Mouse (Mus musculus): ENCODE measurements around the gene Sfta2.

Sfta2 gene

DNA sequence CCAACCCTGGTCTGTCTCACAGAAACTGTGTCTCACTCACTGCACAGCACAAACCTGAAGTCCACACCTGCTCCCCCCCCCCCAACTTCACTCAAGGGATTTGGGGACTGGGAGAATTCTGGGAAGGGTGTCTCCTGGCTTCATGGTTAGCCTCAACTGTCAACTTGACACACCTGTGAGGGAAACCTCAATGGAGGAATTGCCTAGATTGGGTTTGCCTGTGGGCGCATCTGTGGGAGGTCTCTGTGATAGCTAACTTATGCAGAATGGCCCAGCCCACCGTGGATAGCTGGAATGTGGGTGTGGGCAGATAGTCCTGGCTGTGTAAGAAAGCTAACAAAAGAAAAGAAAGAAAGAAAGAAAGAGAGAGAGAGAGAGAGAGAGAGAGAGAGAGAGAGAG is at the start of gene Sfta2:
Sfta2 (plus strand) TSS at position 301 of the 400 bp plus-strand sequence.
- in situ Hi-C loops (cut with MboI, MseI), result no loop called here

GRCm38 (mm10) chr17:35551881-35552414 is 49.4 kb upstream of the Sfta2 start, which contains the start of gene Cdsn:
TSS of gene Cdsn (plus strand) at chr17:35552128.
- in situ Hi-C loops (cut with MboI, MseI), result no loop called here

DNA sequence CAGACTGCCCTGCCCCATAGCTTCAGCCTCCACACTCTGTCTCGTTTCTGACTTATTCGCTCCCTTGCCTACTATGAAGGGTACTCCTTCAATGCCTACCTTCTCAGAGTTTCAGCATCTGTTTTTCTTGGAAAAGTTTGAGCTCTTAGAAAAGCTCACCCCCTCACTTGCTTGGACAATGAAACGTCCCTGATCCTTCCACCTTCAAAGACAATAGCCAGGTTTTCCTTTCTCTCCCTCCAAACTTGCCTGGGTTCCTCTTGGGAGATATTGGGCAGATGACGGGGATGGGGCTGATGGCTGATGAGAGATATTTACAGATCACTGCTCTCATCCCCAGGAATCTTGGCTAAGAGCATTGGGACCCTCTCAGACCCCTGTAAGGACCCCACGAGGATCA is 47.0 kb upstream of the Sfta2 start:
- in situ Hi-C loops (cut with MboI, MseI), result no loop called here

DNA sequence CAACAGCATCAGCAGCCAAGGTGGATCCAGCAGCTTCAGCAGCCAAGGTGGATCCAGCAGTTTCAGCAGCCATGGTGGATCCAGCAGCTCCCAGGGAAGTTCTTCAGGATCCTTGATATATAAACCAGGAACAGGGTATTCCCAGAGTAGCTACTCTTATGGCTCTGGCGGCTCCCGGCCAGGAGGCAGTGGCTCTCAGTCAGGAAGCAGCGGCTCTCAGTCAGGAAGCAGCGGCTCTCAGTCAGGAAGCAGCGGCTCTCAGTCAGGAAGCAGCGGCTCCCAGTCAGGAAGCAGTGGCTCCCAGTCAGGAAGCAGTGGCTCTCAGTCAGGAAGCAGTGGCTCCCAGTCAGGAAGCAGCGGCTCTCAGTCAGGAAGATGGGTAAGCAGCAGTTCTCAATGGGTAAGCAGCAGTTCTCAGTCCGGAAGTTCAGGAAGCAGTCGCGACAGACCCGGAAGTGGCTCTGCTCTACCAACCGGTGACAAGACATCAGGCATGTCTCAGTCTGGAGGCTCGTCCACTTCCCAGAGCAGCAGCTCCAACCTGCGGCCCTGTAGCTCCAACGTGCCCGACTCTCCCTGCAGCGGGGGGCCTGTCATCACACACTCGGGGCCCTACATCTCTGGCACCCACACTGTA is 46.5 kb upstream of the Sfta2 start:
- in situ Hi-C loops (cut with MboI, MseI), result no loop called here

DNA sequence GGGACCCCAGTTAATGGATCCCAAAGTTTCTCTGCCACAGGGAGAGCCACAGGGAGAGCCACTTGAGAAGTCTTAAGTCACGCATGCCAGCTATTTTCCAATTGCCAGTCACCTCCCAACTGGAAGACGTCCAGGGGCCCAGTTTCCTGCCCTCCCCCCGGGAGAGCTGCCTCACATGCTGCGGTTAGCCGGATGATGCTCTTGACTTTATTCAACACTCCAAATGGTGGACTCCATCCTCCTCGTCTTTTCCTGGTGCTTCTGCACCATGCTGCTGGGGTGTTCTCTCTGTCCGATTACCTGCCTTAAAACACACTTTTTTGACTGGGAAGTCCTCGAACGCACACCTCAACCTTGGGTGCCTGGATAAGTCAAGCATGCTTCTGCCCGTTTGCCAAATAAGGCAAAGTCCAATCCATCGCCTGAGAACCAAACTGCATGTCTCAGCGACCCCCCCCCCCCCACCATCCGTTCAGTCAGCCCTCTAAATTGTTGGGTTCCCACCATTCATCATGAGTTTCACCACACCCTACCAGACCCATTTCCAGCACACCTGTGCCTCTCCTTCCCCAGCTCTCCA is 45.1 kb upstream of the Sfta2 start:
- in situ Hi-C loops (cut with MboI, MseI), result no loop called here

DNA sequence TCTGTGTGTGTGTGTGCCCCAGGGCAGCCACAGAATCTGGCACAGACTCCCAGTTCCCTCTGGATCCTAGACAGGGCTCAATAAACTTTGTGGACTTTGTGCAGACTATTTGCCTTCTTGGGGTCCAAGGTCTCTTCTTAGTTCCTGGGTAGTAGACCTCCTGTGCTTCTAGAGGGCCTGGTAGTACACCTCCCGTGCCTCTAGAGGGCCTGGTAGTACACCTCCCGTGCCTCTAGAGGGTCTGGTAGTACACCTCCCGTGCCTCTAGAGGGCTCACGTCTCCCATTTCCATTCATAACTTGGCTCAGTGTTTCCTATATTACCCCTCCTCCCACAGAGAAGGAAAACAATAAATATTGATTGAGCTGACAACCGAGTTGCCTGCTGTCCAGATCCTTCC is 44.5 kb upstream of the Sfta2 start:
- in situ Hi-C loops (cut with MboI, MseI), result no loop called here

- in situ Hi-C loops (cut with MboI, MseI), result no loop called here
Observed at GRCm38 (mm10) chr17:35557351-35557750, 44.0 kb upstream of the Sfta2 start.

GRCm38 (mm10) chr17:35558216-35558615 is 43.1 kb upstream of the Sfta2 start:
- in situ Hi-C loops (cut with MboI, MseI), result no loop called here

- in situ Hi-C loops (cut with MboI, MseI), result no loop called here
Observed at GRCm38 (mm10) chr17:35567150-35567549, 34.2 kb upstream of the Sfta2 start, which contains the start of gene 2300002M23Rik. TSS of gene 2300002M23Rik (plus strand) at chr17:35567450.

DNA sequence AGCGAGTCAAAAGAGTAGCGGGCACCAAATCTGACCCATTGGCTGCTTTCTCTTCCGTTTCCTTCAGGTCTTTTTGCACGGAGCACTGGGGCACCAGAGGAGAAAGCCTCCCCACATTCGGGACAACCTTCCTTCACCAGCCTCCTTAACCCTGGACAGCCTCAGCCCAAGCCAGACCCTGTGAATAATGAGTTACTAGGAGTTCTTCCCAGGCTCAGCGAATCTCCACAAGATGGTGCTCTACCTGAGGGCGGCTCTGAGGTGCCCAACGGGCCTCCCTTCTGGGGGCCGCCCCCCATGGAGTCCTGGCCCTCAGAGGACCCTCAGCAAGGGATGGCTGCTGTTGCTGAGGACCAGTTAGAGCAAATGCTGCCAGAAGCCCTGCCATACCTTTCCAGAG is 33.6 kb upstream of the Sfta2 start:
- in situ Hi-C loops (cut with MboI, MseI), result no loop called here

DNA sequence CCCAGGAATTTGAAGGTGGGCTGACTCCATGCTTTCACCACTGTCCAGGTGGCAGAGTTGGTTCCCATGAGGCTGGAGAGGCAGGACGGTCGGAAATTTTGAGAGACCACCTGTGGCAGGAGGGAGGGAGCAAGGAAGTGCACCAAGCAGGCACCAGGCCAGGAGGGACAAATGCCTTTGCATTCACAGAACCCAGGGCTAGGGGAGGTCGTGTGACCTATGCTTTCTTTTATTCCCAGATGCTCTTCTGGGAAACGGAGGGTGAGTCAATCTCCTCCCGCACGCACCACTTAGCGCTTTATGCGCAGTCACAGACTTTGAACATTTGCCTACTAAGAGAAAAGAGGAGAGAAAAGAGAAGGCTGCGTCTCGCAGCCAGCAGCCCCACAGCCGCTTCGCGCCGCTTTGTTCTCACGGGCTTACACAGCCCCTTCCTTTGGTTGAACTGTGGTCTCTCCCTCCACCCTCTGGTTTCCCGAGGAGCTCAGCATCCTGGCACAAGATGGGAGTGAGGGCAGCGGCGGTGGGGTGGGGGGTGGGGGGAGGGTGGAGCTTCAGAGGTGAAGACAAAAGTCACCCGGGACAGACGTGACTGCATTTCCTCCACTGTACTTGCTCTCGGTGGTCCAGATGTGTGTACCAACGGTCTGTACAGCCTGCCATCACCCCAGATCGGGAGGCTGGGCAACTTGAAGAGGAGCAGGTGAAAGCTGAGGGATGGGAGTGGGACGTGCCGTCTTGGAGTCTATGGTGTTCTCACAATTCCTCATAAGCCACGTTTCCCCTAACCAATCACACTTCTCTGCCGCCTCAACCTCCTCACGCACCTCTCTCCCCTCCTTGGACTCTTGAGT is 32.0 kb upstream of the Sfta2 start:
- in situ Hi-C loops (cut with MboI, MseI), result no loop called here

- in situ Hi-C loops (cut with MboI, MseI), result no loop called here
Observed at GRCm38 (mm10) chr17:35570836-35571235, 30.5 kb upstream of the Sfta2 start.

GRCm38 (mm10) chr17:35571477-35571876 is 29.9 kb upstream of the Sfta2 start:
- in situ Hi-C loops (cut with MboI, MseI), result no loop called here

DNA sequence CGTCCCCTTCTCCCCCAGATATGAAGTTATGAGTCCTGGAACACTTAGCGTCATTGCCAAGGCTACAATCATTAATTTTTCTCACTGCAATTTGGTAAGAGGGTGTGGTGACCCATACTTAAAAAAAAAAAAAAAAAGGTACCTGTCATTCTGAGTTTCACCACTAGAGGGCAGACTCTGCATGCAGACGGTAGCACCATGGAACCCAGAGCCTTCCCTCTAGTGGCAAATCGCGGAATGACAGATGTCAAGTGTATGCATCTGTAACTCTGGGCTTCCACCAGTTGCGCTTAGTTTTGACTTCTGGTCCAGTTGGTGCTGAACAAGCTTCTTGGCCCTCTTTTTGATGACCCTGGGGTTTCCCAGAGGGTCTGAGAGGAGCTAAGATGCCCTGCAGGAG is 23.1 kb upstream of the Sfta2 start:
- in situ Hi-C loops (cut with MboI, MseI), result no loop called here

DNA sequence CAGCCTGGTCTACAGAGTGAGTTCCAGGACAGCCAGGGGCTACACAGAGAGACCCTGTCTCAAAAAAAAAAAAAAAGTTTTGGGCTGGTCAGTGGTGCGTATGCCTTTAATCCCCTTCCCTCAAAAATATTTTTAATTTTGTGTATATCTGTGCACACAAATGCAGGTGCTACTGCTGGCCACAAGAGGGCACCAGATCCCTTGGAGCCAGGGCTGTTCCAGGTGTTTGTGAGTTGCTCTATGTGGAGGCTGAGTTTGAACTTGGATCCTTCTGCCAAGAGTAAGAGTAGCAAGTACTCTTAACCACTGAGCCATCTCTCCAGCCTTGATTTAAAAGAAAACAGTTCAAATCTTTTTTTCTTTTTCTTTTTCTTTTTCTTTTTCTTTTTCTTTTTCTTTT is 18.4 kb upstream of the Sfta2 start:
- in situ Hi-C loops (cut with MboI, MseI), result no loop called here

DNA sequence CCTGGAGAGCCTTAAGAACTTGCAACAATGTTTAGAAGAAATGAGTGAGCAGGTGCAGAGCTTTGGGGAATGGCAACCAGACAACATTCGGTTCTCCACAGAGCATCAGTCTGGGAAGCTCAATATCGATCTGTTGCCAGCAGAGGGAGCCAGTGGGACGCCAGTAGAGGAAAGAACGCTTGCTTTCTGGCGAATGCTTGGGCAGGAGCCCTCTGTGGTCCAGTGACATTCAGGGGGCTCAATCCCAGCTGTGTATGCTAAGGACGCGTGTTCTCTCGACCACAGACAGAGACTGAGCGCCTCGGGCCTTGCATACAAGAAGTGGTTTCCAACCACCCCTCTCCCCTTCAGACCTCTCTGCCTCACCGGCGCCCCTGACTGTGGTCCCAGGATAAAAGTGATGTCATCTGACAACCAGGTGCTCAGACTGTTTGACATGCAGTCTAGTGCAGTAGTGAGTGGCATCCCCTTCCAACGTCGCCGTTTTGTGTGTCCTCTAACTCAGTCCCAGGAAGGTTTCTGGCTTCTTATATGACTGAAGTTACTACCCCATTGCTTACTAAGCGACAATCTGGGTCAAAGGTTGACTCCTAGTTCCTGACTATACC is 16.9 kb upstream of the Sfta2 start:
- in situ Hi-C loops (cut with MboI, MseI), result no loop called here

DNA sequence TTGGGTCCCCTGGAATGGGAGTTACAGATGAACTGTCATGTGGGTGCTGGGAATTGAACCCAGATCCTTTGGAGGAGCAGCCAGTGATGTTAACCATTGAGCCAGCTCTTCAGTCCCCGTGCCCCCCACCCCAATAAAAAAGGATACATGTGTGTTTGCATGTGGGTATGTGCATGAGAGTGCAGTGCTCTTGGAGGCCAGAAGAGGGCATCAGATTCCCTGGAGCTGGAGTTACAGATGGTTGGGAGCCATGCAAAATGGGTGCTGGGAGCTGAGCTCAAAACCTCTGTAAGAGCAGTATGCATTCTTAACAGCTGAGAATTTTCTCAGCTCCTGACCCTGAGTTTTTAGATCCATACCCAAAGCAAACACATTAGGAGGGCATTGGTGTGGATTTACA is 14.1 kb upstream of the Sfta2 start:
- in situ Hi-C loops (cut with MboI, MseI), result no loop called here

DNA sequence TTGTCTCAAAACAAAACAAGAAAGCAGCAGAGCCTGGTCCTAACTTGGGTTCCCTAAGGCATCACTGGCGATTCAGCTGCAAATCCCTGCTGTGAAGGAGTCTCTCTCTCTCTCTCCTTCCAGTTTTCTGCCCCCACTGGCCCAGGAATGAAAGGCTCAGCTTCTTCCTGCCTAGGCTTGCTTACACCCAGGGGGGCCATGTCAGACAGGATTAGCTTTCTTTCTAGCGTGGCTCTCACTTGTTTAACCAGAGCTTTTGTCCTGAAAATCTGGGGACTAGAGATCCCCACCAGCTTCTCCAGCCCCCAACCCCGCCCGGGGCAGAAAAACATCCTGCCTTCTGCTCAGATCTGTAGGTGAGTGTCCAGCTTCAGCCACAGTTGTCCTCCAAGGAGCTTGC is 13.0 kb upstream of the Sfta2 start:
- in situ Hi-C loops (cut with MboI, MseI), result no loop called here

GRCm38 (mm10) chr17:35590410-35591218 is 10.7 kb upstream of the Sfta2 start:
- in situ Hi-C loops (cut with MboI, MseI), result no loop called here

DNA sequence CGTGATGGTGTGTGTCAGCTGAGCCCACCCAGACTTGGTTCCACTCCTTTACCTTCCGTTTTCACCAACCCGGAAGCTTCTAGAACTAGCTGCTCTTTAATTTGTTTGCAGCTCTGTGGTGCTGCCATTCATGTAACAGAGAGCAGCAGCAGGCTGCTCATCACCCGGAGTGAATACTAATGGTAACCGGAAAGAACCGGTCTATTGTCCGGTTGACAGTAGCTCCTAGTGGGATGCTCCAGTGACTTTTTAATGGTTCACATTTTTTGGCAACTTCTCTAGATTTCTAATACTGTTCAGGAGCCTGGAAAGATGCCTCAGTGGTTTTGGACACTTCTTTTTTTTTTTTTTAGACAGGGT is 10.2 kb upstream of the Sfta2 start:
- in situ Hi-C loops (cut with MboI, MseI), result no loop called here

DNA sequence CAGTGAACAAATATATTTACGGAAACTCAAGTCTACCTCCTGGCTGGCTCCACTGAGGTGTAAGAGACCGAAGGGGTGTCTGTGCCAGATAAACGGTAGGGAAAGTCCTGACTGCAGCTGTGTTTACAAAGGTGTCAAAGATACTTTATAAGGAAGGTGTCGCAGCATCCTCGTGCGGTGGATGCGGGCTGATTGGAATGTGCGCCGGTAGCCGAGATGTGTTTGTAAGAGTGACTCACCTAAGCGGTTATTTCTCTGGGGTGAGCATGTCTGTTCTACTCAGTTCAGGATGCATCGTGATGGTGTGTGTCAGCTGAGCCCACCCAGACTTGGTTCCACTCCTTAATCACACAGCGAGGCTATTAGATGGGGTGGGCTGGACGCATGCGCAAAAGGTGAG is 9.6 kb upstream of the Sfta2 start:
- in situ Hi-C loops (cut with MboI, MseI), result no loop called here

Data from regulatory T cell (primary cell).